ENCODE assay signal across 15 mouse cellular contexts in genomic region chr17:27233298-27233697, GRCm38 (mm10).
"Had no signal": no experiment of that assay in that cellular context is flagged by ENCODE, and none has a peak within 500 bp of the region (broad histone marks: within the 10 kb centered on the region; RNA-seq: fewer than 3 reads in every experiment).

No protein-coding gene starts in this region.

- DNase-seq: cerebellum, adult 8-10 months; cerebellum, adult 9-10 months; cerebellum, adult 9-11 months; cerebellum, postnatal 14 days; cerebellum, postnatal 25 days; cerebellum, postnatal 36 days; embryo, embryonic 11 days; forebrain, postnatal 0 days; gastrocnemius, adult 2 months; gastrocnemius, postnatal 10 days; gastrocnemius, postnatal 14 days; gastrocnemius, postnatal 25 days; gastrocnemius, postnatal 36 days; heart, adult 18-20 months; heart, adult 2 months had no signal
